Mouse (Mus musculus): ENCODE data around the gene Ndufv1.
"Not testable (repeated sequence)": the region's sequence is repeated elsewhere in the genome, so short reads cannot be mapped to it uniquely, and the experiment has no call there.

The Ndufv1 gene

DNA sequence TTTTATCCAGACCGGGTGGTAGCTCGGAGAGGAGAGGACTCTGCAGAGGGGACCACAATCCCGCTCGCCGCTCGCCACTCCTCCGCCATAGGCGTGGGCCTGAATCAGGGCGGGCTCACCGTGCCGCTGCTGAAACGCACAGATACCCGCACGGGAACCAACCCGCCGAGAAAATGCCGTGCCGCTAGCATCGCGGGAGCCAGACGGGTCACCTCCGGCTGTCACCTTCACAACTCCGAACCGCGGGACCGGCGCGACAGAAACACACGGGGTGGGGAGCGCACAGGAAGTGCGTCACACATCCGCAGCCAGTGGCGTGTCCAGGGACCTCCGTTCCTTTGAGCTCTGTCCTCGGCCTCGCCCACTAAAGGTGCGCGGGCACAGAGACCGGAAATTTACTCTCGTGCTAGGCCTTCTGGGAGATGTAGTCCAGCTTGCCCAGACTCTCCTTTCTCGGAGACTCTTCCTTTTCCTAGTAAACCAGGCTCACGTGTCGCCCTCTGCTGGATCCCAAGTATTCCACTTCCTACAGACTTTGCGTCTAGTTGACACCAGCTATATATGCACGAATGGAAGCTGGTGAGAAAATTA lies at the start of gene Ndufv1:
Gene Ndufv1, minus strand, starts transcription at position 375 of the 591 bp plus-strand sequence.
- DNase-seq (ENCODE audit: low spot score) = peak; percentile 91

DNA sequence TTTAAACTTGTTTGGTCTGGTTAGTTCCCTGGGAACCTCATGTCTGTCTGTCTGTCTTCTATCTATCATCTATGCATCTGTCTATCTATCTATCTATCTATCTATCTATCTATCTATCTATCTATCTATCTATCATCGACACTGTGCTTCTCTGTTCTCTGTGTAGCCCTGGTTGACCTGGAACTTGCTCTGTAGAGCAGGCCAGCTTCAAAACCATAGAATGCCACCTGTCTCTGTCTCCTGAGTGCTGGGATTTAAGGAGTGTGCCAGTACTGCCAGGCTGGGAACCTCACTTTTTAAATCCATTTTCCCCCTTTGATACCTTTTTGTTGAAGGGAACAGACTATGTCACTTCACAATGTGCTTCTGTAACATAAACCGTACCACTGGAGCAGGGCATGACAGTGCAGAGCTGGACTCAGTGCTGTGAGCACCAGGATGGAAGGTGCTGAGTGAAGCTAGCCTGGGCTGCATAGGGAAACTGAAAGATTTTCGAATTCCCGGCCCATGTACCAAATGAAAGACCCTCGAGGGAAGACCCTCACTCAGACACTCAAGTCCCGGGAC lies 48.4 kb upstream of the Ndufv1 start:
- no peak for DNase-seq (ENCODE audit: low spot score)

DNA sequence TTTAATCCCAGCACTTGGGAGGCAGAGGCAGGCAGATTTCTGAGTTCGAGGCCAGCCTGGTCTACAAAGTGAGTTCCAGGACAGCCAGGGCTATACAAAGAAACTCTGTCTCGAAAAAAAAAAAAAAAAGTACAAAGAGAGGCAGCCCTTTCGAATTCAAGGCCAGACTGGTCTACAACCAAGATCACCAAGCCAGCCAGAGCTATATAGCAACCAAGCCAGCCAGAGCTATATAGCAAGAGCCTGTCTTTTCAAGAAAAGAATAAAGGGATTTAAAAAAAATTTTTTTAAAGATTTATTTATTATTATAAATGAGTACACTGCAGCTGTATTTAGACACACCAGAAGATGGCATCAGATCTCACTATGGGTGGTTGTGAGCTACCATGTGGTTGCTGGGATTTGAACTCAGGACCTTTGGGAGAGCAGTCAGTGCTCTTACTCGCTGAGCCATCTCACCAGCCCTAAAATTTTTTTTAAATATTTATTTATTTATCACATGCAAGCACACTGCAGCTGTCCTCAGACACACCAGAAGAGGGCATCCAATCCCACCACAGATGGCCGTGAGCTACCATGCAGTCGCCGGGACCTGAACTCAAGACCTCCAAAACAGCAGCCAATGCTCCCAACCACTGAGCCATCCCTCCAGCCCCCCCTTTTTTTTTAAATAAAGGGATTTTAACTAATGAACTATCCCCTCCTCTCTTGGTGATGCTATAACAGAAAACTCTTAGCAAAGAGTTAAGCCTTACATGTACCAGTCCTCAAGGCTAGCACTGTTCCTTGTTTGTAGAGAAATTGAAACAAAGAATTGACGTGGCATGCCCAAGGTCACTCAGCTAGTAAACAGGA lies 47.7 kb upstream of the Ndufv1 start:
- not testable (repeated sequence) for DNase-seq (ENCODE audit: low spot score)

DNA sequence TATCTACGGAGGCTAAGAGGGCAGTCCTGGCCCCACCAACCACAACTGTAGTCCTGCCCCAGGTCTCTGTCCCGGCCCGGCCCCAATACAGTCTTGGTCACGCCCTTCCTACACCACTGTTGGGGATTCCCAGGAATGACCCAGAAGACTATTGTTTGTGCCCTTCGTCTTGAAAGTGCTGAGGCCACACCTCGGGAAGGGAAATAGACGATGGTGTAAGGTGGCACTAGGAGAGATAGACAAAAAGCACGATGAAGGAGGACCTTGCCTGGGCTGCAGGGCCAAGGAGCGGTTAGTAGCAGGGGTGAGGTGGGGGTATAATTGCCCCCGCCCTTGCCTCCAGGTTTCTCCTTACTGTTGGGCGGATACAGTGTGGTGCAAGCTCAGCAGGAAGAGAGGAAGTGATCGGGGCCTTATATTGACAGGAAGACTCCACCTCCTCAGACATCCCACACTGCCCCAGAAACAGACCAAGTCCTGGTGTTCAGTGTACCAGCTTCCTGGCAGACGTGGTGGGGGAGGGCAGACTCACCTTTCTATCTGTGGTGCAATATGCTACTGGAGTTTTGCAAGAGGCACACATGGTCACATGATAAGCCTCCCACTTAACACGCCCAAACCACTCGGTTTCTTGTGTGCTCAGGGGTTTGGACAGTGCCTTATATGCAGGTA lies 46.6 kb upstream of the Ndufv1 start, which contains the start of gene Gstp3:
Gene Gstp3, minus strand, starts transcription at position 501 of the 672 bp plus-strand sequence.
- DNase-seq (ENCODE audit: low spot score) = peak; percentile 57

DNA sequence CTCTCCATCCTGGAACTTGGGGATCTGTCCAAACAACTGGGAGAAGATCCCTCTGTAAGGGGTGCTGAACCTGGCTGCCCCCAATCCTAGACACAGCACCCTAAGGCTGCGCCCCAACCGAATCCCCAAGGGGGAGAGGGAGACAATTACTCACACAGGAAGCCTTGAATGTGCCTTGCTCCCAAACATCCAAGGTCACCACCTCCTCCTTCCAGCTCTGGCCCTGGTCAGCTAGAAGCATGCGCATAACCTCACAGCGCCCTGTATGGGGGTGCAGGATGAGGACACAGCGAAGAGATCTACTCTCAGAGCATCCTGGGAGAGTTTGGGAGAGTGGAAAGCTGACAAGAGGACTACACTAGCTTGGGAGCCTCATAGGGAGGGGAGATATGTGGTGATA lies 46.0 kb upstream of the Ndufv1 start:
- no peak for DNase-seq (ENCODE audit: low spot score)

DNA sequence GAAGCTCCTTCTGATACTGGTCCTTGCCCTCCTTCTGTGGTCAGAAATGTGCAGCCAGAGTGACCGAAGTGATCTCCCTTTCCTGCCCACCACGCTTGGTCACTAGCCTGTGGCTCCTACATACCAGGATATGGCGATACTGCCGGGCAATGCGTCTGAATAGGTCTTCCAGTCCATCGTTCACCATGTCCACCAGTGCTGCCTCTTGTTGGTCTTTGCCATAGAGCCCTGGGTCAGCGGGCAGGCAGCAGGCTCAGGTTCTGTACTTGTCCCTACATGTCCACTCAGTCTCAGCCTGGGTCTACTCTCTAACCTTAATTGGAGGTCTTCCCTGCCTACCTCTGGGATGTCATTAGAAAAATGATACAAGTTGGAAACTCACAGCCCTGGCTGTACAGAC lies 45.4 kb upstream of the Ndufv1 start:
- no peak for DNase-seq (ENCODE audit: low spot score)

DNA sequence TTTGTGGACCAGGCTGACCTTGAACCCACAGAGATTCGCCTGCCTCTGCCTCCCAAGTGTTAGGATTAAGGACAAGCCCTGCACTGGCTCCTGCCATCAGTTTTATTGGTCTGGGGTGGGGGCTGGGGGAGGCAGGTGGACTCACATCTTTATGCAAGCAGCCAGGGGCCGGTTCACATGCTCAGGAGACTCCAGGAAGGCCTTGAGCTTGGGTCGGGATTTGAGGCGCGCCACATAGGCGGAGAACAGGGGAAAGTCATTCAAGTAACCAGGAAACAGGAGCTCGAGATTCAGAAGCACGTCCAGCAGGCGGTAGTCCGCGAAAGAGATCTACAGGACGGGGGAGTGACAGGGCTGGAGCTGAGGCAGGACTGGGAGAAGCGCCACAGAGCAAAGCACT lies 44.8 kb upstream of the Ndufv1 start:
- DNase-seq (ENCODE audit: low spot score) = no peak

DNA sequence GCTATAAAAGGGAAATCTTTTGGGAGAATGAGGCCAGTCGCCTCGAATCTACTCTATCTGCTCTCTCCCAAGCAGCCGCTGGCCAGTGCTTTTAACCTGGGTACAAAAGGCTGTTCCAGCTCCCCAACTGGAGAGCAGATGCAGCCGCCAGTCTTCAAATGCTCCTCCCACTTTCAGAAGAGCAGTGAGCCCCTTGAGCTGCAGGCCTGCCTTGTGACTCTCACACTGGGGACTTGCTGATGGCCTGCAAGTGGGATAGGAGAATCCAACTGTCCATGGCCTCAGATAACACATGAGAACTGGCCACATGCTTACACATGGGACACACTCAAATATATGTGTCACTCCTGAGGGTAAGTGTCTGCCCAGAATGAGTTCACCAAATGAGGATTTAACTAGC lies 44.1 kb upstream of the Ndufv1 start:
- DNase-seq (ENCODE audit: low spot score) = no peak

DNA sequence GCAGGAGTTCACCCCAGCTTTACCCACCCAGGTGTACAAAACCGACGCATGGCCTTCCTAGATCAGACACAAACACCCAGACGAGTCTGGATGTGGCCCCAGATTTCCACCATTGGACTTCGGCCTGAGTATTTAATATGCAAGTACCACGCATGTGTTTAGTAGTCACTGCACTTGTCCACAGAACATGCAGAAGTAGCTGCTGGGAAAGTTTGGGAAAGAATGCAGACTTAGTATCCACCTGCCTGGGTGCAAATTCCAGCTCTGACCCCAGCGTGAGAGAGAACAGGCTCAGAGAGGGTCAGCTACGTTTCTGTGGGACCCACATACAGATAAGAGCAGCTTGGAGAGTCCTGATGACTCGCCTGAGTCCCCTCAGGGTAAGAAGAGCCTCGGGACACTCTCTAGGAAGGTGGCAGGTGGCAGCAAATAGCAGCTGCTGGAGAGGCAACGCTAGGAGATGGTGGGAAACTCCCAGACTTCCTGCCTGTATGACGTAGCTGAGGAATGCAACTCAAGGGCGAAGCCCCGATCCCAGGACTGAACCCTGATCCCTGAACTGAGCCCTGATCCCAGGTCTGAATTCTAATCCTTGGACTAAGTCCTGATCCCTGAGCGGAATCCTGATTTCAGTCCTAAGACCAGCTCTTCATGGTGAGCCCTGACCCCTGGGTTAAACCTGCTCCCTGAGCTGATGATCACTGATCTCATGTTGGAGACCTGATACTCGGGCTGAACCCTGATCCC lies 43.5 kb upstream of the Ndufv1 start:
- no peak for DNase-seq (ENCODE audit: low spot score)

DNA sequence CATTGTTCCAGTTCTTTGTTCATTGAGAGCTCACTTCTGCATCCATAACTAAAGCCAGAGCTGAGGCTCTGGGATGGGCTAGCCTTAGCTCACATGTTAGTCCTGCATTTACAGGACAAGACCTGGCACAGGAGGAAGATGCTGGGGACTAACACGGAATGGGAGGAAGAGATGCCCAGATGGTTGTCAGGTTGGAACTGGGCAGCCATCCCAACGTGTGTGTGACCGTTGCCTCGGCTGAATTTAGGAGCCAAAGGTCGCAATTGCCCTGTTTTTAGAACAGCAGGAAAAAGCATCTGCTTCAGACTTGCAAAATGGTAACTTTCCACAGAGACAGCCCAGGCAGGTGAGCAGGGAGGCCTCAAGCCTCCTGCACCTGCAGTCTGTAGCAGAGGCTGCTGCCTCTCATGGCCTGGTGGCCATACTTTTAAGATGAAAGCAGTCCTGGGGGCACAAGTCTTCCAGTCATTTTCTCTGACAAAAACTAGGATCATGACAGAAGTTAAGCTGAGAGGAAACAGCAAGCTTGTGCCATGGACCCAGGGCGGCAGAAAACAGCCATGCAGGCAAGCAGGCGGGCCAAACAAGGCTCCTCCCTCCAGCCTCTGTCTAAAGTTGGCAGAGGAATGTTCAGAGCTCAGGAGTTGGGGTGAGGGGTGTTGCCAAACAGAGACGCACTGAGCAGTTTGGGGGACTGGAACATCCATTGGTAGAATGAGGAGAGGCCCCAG lies 42.8 kb upstream of the Ndufv1 start:
- no peak for DNase-seq (ENCODE audit: low spot score)

DNA sequence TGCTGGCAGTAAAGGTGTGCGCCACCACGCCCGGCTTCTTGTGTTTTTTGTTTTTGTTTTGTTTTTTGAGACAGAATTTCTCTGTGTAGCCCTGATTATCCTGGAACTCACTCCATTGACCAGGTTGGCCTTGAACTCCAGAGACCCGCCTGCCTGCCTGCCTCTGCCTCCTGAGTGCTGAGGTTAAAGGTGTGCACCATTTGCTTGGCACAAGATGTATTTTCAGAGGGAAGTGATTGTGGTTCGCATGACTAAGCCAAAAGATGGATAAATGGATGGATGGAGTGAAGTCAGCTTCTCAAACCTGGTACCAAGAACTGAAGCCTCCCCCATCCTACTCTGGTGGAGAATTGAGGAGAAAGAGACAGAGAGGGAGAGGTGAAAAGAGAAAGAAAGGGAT lies 42.0 kb upstream of the Ndufv1 start:
- DNase-seq (ENCODE audit: low spot score) = no peak

DNA sequence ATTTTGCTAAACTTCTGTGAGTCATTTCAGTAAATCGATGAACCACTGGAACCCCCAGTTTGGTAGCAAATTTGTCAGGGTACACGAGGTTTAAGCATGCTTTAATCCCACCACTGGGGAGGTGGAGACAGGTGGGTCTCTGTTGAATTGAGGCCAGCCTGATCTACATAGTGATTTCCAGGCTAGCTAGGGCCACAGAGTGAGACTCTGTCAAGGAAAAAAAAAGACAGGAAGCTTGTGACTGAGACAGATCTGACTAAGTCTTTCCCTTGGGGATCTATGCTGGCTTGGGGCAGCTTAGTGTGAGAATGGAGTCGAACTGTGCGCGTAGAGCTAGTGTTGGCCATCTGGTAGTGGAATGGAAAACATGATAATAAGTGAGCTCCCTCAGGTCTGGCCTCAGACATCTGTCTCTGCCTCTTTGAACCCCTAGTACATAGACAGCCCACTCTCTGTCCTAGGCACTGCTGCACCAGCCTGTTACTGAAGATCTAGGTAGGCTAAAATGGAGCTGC lies 40.0 kb upstream of the Ndufv1 start:
- no peak for DNase-seq (ENCODE audit: low spot score)

DNA sequence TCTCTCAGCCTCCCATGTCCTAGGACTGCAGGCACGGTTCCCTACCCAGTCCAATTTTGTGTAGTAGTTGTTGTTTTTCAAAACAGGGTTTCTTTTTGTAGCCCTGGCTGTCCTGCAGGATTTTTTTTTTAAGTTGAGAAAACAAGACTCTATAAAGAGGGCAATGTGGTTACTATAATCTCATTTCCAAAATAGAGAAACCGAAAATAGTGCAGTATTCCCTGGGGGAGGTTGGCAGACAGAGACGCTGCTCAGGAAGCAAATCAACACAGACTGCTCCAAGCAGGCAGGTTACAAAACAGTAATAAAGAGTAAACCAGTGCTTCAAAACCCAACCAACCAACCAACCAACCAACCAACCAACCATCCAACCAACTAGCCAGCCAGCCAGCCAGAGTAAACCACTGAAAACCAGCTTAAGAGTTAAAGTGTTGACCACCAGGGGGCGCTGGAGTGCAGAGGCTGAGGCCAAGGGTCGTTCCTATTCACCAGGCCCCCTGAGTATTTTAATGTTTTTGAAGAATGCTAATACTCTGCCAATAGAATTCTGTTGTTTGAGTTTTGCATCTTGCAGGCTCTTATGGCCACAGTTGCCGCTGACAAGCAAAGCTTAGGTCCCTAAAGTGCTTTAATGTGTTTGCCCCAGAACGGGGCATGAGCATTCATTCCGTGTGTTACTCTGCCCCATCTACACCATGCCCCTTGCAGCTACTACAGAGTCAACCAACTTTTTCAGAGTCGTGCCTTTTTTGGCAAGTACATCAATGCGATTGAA lies 39.3 kb upstream of the Ndufv1 start:
- DNase-seq (ENCODE audit: low spot score) = peak; percentile 58

DNA sequence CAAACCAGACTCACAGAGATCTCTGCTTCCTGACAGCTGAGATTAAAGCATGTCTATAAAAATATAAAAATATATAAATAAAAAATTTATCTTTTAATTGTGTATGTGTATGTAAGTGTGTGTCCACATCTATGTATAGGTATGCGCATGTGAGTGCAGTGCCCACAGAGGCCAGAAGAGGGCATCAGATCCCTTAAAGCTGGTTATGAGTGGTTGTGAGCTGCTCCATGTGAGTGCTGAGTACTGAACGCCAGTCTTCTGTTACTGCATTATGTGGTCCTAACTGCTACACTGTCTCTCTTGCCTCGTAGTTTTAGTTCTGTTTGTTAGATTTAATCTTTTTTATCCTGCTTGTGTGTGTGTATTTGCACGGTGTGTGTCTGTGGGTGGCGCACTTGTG lies 38.4 kb upstream of the Ndufv1 start:
- no peak for DNase-seq (ENCODE audit: low spot score)

DNA sequence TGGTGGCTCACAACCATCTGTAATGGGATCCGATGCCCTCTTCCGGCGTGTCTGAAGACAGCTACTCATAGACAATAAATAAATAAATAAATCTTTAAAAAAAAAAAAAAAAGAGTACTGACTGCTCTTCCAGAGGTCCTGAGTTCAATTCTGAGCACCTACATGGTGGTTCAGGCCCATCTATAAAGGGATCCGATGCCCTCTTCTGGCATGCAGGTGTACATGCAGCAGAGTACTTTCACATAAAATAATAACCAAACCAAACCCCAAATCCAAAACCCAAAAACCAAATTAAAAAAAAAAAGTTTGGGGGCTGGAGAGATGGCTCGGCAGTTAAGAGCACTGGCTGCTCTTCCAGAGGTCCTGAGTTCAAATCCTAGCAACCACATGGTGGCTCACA lies 36.5 kb upstream of the Ndufv1 start:
- DNase-seq (ENCODE audit: low spot score) = not testable (repeated sequence)

DNA sequence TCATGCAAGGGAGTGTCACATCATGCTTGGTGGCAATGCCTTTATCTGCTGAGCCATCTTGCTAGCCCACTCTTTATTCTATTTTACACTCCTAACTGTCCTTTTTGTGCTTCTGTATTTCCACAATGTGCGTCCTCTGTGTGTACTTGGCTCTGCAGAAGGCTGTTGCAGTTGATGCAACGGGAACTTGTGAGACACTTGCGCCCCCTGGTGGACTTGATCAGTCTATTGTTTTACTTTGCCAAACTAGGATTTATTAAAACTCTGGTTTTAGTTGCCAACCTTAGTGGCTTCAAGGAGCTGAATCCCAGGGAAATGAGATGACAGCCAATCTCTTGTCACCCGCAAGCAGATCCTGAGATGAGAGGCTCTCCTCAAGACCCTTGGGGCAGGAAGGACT lies 35.3 kb upstream of the Ndufv1 start:
- DNase-seq (ENCODE audit: low spot score) = peak; percentile 77

DNA sequence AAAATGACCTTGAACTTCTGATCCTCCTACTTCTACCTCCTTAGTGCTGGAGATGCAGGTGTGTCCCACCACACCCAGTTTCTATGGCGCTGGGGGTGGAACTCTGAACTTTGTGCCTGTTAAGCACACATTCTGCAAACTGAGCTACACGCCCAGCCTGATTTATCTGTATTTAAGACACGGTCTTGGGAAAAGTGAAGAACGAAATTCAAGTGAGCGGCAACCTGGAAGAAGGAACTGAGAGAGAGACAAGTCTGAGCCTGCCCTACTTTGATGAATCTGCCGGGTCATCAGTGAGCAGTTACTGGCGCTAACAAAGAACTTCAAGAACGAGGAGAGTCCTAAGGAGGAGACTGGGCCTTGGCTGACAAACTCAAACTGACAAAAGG lies 34.3 kb upstream of the Ndufv1 start:
- peak; percentile 57 for DNase-seq (ENCODE audit: low spot score)

DNA sequence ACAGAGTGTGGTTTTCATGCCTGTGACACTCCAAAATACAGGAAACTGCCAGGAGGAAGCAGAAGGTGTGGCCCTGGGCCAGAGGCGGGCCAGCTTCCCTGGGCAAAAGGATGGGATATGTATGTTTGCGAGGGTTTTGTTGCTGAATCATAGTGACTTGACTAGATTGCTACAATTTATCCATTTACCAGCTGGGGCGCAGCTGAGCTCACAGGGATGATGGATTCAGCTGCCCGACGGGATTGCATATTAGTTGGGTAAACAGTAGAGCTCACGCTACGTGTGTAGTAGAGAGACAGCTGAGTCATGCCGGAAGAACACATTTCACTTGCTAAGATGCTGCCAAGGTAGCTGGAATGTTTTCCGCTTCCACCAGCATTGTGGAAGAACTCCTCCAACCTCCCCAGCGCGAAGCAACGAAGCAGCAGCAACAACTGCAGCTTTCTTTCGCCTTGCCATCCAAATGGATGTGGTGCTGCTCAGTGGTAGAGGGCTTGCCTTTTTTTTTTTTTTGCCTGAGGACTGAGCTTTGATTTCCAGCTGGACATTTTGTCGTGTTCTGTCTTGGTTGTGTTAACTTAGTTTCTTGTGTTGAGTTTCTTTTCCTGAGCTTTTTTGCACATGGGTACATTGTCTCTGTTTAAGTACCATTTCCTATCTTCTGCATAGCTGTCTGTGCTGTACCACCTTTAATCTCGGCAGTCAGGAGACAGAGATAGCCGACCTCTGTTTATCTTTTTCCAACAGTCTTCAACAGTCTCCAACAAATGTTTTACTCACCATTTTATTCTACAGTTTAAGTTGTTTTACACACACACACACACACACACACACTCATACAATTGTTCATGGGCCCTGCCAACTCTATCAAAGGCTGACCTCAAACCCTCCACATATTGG lies 33.6 kb upstream of the Ndufv1 start, which contains the start of gene Gstp2:
Gene Gstp2, minus strand, starts transcription at position 58 of the 900 bp plus-strand sequence.
- DNase-seq (ENCODE audit: low spot score) = peak; percentile 59

DNA sequence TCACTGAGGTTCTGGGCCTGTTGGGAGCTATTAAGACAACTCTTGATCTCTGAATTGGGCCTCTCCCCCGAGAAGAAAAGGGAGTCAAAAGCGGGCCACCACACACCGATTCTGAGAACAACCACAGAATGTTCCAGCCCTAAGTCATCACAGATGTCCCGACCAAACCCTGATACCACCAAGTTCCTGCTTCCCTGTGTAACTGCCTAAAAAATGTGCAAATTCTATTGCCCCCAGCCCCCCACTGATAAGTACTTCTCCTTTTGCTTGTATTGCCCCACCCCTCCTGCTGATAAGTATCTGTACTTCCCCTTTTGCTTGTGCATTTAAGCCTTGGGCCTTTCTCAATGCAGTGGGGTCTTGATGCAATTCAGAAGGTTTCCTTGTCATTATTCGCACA lies 31.5 kb upstream of the Ndufv1 start:
- DNase-seq (ENCODE audit: low spot score) = not testable (repeated sequence)

Data from spleen, adult 12 weeks (tissue).